Mouse (Mus musculus) lung, postnatal 36 days (tissue): ENCODE measurements around the gene Tlx2.

Source experiments
- DNase-seq: peaks from one replicate; pipeline ENCODE4 v3.0.0; 2022; ENCODE audit warnings: mixed read lengths

Gene Tlx2

GRCm38 (mm10) chr6:83020836-83021593 lies 49.1 kb downstream of the Tlx2 start:
- no peak for DNase-seq

DNA sequence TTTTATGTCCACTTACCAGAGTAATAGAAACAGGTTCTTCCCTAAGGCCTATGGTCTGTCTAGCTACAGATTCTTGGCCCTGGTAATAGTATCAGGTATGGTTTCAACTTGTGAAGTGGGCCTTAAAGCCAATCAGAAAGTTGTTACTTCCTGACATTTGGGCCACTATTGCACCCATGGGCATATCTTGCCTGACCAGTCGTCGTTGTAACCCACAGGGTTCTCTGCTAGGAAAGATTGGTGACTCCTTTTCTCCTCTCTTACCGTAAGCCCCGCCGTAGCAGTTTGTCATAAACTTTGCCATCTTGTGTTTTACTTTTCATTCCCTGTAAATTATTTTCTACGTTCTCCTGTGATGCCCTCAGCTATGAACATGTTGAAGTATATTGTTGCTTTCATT lies 50.0 kb downstream of the Tlx2 start:
- no peak for DNase-seq

GRCm38 (mm10) chr6:83019044-83019443 lies 51.0 kb downstream of the Tlx2 start:
- DNase-seq, result no peak
